Comparison of ENCODE assay signal across 19 mouse cellular contexts in the genomic region with DNA sequence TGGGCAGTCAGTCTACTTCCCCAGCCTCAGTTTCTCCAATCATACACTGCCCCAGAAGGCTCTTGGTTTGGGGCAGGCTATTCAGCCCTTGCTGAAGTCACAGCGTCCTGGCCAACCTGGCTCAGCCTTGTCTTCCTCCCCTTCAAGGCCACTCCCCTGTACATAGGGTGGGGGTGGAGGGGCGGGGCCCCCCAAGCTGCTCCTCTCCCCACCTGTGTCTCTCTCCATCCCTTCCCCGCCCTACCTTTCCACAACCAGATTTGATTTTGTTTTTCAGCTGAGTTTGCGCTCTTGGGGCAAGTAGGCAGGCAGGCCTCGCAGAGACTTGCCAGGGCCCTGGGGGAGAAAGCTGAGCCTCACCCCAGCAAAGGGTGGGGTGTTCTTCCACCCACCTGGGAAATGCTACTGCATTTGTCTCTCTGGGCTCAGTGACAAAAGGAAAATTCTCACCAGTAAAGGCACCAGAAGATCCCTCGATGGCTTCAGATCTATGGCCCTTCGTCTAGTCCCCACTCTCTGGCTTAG. TPM values are rescaled to one million over a fixed set of nuclear protein-coding genes. Genes with fewer than 3 reads are reported as not detected.
"Had no signal": no experiment of that assay in that cellular context is flagged by ENCODE, and none has a peak within 500 bp of the region (broad histone marks: within the 10 kb centered on the region; RNA-seq: fewer than 3 reads in every experiment).

No protein-coding gene starts in this region.

- H3K4me2 ChIP-seq: liver, embryonic 11.5 days; liver, embryonic 15.5 days; lung, embryonic 14.5 days; midbrain, embryonic 11.5 days; midbrain, embryonic 15.5 days; neural tube, embryonic 13.5 days had no signal

- H3K9ac ChIP-seq: liver, embryonic 15.5 days; lung, embryonic 14.5 days; midbrain, embryonic 15.5 days; neural tube, embryonic 13.5 days had no signal

- H3K9me3 ChIP-seq: liver, embryonic 15.5 days; megakaryocyte, embryonic 14.5 days; midbrain, embryonic 15.5 days; neural tube, embryonic 13.5 days had no signal

- H3K4me3 ChIP-seq: left cerebral cortex, adult 2 months; liver, embryonic 15.5 days; megakaryocyte, embryonic 14.5 days; midbrain, embryonic 15.5 days; neural tube, embryonic 13.5 days had no signal

- H3K4me1 ChIP-seq: megakaryocyte, embryonic 14.5 days; midbrain, embryonic 15.5 days; neural tube, embryonic 13.5 days had no signal

- H3K27ac ChIP-seq: left cerebral cortex, adult 2 months; liver, embryonic 15.5 days; macrophage; midbrain, embryonic 15.5 days; neural tube, embryonic 13.5 days had no signal

- ATAC-seq: intestine, embryonic 16.5 days; midbrain, embryonic 15.5 days had no signal

- H3K36me3 ChIP-seq: liver, embryonic 15.5 days; midbrain, embryonic 15.5 days; neural tube, embryonic 13.5 days had no signal

- DNase-seq: kidney, adult 2 months; kidney, postnatal 25 days; lung, embryonic 14.5 days; lung, postnatal 10 days; right cerebral cortex, postnatal 14 days; thymus, adult 2 months; thymus, postnatal 25 days had no signal

- H3K27me3 ChIP-seq: midbrain, embryonic 15.5 days; neural tube, embryonic 13.5 days had no signal

RNA-seq across cellular contexts. Expression of a gene that starts 19.0 kb away (rescaled TPM):
- total RNA-seq: layer of hippocampus, postnatal 25 days; monocyte, adult 5-6 weeks had no signal
- polyA plus RNA-seq: liver, embryonic 15.5 days; macrophage; spleen, adult 2 months had no signal
